Comparison of ENCODE assay signal across 9 mouse cellular contexts in genomic region chr15:51591406-51592068, GRCm38 (mm10).
DNase-seq lines count a peak whose midpoint lies in the region; ATAC-seq and TF ChIP-seq lines count a peak whose summit lies in the region.
"Had no signal": no experiment of that assay in that cellular context is flagged by ENCODE, and none has a peak within 500 bp of the region (broad histone marks: within the 10 kb centered on the region; RNA-seq: fewer than 3 reads in every experiment).

No protein-coding gene starts in this region.

- no peak overlapping the region for H3K9ac ChIP-seq in limb, embryonic 15.5 days
- H3K9ac ChIP-seq in stomach, postnatal 0 days (ENCODE audit: low read length): no peak overlapping the region

- no peaks in the 10 kb centered on the region for H3K9me3 ChIP-seq in limb, embryonic 15.5 days
- no peaks in the 10 kb centered on the region for H3K9me3 ChIP-seq in stomach, postnatal 0 days (ENCODE audit: control insufficient read depth, low read length)

- TF ChIP-seq CTCF in testis, adult 2 months (IDR thresholded peaks at IDR 0.05; ENCODE audit: control insufficient read depth, insufficient read depth, insufficient replicate concordance, low read depth, low read length): no peak
- TF ChIP-seq CTCF in stomach, postnatal 0 days (IDR thresholded peaks at IDR 0.05; ENCODE audit: low read depth): no peak
- no peak for TF ChIP-seq CTCF in kidney, adult 2 months (conservative IDR thresholded peaks at IDR 0.05; ENCODE audit: insufficient read depth, insufficient read length, low read depth, low read length)

- TF ChIP-seq EP300 in stomach, postnatal 0 days (optimal IDR thresholded peaks at IDR 0.05): no peak

- ATAC-seq in limb, embryonic 15.5 days (ENCODE audit: insufficient number of reproducible peaks, low FRiP score, low TSS enrichment, low read depth): no peak
- no peak for ATAC-seq in stomach, postnatal 0 days (ENCODE audit: low FRiP score, low TSS enrichment)

- no peaks in the 10 kb centered on the region for H3K36me3 ChIP-seq in testis, adult 2 months (ENCODE audit: control insufficient read depth, insufficient read depth, low read length)
- no peaks in the 10 kb centered on the region for H3K36me3 ChIP-seq in limb, embryonic 15.5 days
- no peaks in the 10 kb centered on the region for H3K36me3 ChIP-seq in stomach, postnatal 0 days (ENCODE audit: control insufficient read depth, insufficient read depth, low read length)
- H3K36me3 ChIP-seq in kidney, adult 2 months (ENCODE audit: control insufficient read depth, insufficient read depth, low read length): no peaks in the 10 kb centered on the region

- no peak overlapping the region for H3K4me3 ChIP-seq in testis, adult 2 months (ENCODE audit: control insufficient read depth, low read depth, low read length)
- H3K4me3 ChIP-seq in limb, embryonic 15.5 days: no peak overlapping the region; the same call in 1 of the 2 replicates
- 0 out of 2 replicates have a peak overlapping the region, but pooled peaks have one; percentile 16 for H3K4me3 ChIP-seq in stomach, postnatal 0 days (ENCODE audit: low read depth, low read length)
- no peak overlapping the region for H3K4me3 ChIP-seq in kidney, adult 2 months (ENCODE audit: insufficient read depth, low read depth, low read length)

- DNase-seq in gastrocnemius, postnatal 10 days: peak; percentile 14
- no peak for DNase-seq in gastrocnemius, postnatal 25 days
- DNase-seq in testis, postnatal 14 days (ENCODE audit: low spot score): no peak
- DNase-seq in stomach, postnatal 0 days (ENCODE audit: low spot score): no peak
- no peak for DNase-seq in urinary bladder, adult 18-20 months (ENCODE audit: low spot score in 2 of 2)
- DNase-seq in kidney, adult 2 months: no peak
- DNase-seq: cerebellum, postnatal 36 days had no signal

- no peak for TF ChIP-seq POLR2A in testis, adult 2 months (IDR thresholded peaks at IDR 0.05; ENCODE audit: control insufficient read depth, low read depth, low read length)
- TF ChIP-seq POLR2A in kidney, adult 2 months (IDR thresholded peaks at IDR 0.05; ENCODE audit: low read depth, low read length): no peak

- 0 out of 2 replicates have a peak overlapping the region, but pooled peaks have one; percentile 36 for H3K27ac ChIP-seq in testis, adult 2 months (ENCODE audit: control insufficient read depth, insufficient read depth, low read depth, low read length)
- peak overlapping the region; percentile 40; the same call in 1 of the 2 replicates for H3K27ac ChIP-seq in limb, embryonic 15.5 days
- no peak overlapping the region for H3K27ac ChIP-seq in stomach, postnatal 0 days (replicated peaks)
- H3K27ac ChIP-seq in kidney, adult 2 months (ENCODE audit: insufficient read depth, low read depth, low read length): no peak overlapping the region

- H3K4me1 ChIP-seq in testis, adult 2 months (ENCODE audit: control insufficient read depth, insufficient read depth, low read length): peaks cover 14% of the 10 kb centered on the region
- H3K4me1 ChIP-seq in limb, embryonic 15.5 days: peaks cover 12% of the 10 kb centered on the region; the same call in 1 of the 2 replicates
- H3K4me1 ChIP-seq in stomach, postnatal 0 days (replicated peaks; ENCODE audit: control insufficient read depth, insufficient read depth): 0 out of 2 replicates have a peak, but pooled peaks cover 2% of the 10 kb centered on the region
- no peaks in the 10 kb centered on the region for H3K4me1 ChIP-seq in kidney, adult 2 months (ENCODE audit: control insufficient read depth, insufficient read depth, low read length)

- no peaks in the 10 kb centered on the region for H3K27me3 ChIP-seq in testis, adult 2 months (ENCODE audit: control insufficient read depth, insufficient read depth, low read length)
- H3K27me3 ChIP-seq in limb, embryonic 15.5 days: no peaks in the 10 kb centered on the region
- H3K27me3 ChIP-seq in stomach, postnatal 0 days (ENCODE audit: control insufficient read depth, insufficient read depth, low read length): no peaks in the 10 kb centered on the region
- no peaks in the 10 kb centered on the region for H3K27me3 ChIP-seq in kidney, adult 2 months (replicated peaks; ENCODE audit: control insufficient read depth, insufficient read depth, low read length)

- WGBS in limb, embryonic 15.5 days: 47% methylated on average over 17 of the region's 17 CpGs
- WGBS in stomach, postnatal 0 days: 46% methylated on average over 17 of the region's 17 CpGs
- 65% methylated on average over 17 of the region's 17 CpGs for WGBS in kidney, adult 2 months

- peak overlapping the region; percentile 29 for H3K4me2 ChIP-seq in limb, embryonic 15.5 days
- peak overlapping the region; percentile 41 for H3K4me2 ChIP-seq in stomach, postnatal 0 days (replicated peaks; ENCODE audit: low read depth)

Comparison
In these comparisons a context has a peak if more than half of its experiments do, and no peak if none do; other contexts are left out.
1. H3K27ac ChIP-seq: peak in testis, adult 2 months (single experiment) and limb, embryonic 15.5 days (single experiment); none in stomach, postnatal 0 days (single experiment) and kidney, adult 2 months (single experiment).